Mouse (Mus musculus) limb, embryonic 12.5 days (tissue): Measurements from ENCODE around the gene Cnksr3. TPM values are rescaled to one million over a fixed set of nuclear protein-coding genes. Genes with fewer than 3 reads are reported as not detected.

Experiments used
- ATAC-seq: fragments of 200-750 bp; cut with Nextera tagmentation; 2 replicates; pipeline ENCODE4 v1.8.0; 2017; ENCODE audit warnings: low read depth, moderate TSS enrichment; ENCODE audit not compliant: insufficient number of reproducible peaks, insufficient read depth, low FRiP score, low TSS enrichment
- H3K27ac ChIP-seq: fragments of 300-500 bp; sonication (generic); 2 replicates; pipeline ENCODE4 v1.5.1; 2016; ENCODE audit warnings: mild to moderate bottlenecking, moderate library complexity
- H3K27me3 ChIP-seq: fragments of 300-500 bp; sonication (generic); 2 replicates; pipeline ENCODE4 v1.6.1; 2016; ENCODE audit warnings: mild to moderate bottlenecking, moderate library complexity
- H3K36me3 ChIP-seq: fragments of 300-500 bp; sonication (generic); 2 replicates; pipeline ENCODE4 v1.6.1; 2016; ENCODE audit warnings: mild to moderate bottlenecking, moderate library complexity
- H3K4me1 ChIP-seq: fragments of 300-500 bp; sonication (generic); replicated peaks from 2 replicates; pipeline ENCODE4 v1.6.1; 2016
- H3K4me2 ChIP-seq: fragments of 300-500 bp; sonication (generic); 2 replicates; pipeline ENCODE4 v1.6.1; 2016; ENCODE audit warnings: mild to moderate bottlenecking, moderate library complexity
- H3K4me3 ChIP-seq: fragments of 300-500 bp; sonication (generic); replicated peaks from 2 replicates; pipeline ENCODE4 v1.5.1; 2016; ENCODE audit warnings: mild to moderate bottlenecking
- H3K9ac ChIP-seq: fragments of 300-500 bp; sonication (generic); replicated peaks from 2 replicates; pipeline ENCODE4 v1.6.1; 2016; ENCODE audit warnings: mild to moderate bottlenecking, moderate library complexity
- H3K9me3 ChIP-seq: fragments of 300-500 bp; sonication (generic); 2 replicates; pipeline ENCODE4 v1.6.1; 2016; ENCODE audit warnings: mild to moderate bottlenecking, moderate library complexity
- WGBS: fragments of 180-500 bp; shearing (Covaris S2); methylation state at CpG from one replicate; pipeline ENCODE4 v1.1.7; 2016; 5-methylcytosine and 5-hydroxymethylcytosine counted together
- polyA plus RNA-seq: library from polyadenylated mRNA; unstranded; fragments of >200 nt; fragmentation: Nextera tagmentation; extraction: Ambion mirVana; gene quantifications from 2 replicates; pipeline ENCODE4 v1.2.1, GENCODE M21; 2016

Cnksr3 gene
- polyA plus RNA-seq, 1 experiment from 2014 or later, result 14.4 TPM

DNA sequence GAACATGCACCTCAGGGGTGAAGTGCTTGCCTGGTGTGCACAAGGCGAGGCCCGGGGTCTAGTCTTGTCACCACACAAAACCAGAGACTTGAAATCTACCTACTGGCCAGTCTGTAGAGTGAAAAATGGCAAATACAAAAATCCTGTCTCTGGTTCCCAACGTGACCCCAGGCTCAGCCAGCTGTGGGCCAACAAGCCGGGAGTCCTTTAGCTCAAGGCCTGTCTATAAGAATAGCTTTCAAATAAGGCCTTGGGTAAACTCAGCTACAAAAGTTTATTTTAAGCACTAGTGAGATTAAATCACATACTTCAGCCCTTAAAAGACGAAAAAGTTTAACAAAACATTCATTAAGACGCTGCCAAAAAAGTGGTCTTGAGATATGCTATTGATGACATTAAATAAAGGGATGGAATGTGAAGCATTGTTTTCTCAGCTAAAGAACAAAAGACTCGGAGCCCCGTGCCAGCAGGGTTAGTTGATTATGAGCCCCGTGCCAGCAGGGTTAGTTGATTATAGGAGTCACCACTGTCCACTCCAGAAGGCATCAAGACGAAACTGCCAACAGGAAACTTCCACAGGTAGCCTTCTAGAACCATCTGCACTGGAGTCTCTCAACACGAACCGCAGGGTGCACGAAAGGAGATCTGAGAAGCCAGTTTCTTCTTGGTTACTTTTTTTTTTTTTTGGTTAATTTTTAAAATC lies 67.8 kb downstream of the Cnksr3 start:
- no peak overlapping the region for H3K4me3 ChIP-seq
- peaks cover 19% of the 10 kb centered on the region for H3K36me3 ChIP-seq
- H3K9ac ChIP-seq, result no peak overlapping the region
- H3K4me1 ChIP-seq, result peaks cover 14% of the 10 kb centered on the region
- no peaks in the 10 kb centered on the region for H3K27me3 ChIP-seq
- H3K9me3 ChIP-seq, result no peaks in the 10 kb centered on the region
- no peak for ATAC-seq
- no peak overlapping the region for H3K27ac ChIP-seq
- 90% methylated on average over 13 of the region's 13 CpGs for WGBS
- no peak overlapping the region for H3K4me2 ChIP-seq

DNA sequence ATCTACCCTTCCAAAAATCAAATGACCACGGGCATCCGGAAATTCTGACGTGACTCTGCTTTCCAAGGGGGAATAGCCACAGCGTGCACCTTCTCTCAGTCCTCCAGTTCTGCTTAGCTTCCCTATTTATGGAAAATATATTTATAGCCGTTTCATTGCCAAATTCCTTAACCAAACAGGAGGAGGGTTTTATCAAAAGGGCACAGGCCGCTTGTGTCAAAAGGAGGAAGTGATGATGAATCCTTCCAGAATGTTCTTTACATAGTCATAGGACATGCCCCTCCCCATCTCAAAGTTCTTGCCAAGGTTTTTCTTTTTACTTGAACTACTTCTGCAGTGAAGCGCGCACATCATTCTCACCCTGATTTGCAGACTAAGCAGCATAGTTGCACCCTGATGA lies 69.8 kb downstream of the Cnksr3 start:
- Histone ChIP-seq H3K4me1 (peaks cover 26% of the 10 kb centered on the region), H3K4me2 (no peak overlapping the region), H3K9ac (no peak overlapping the region), H3K27ac (no peak overlapping the region), H3K27me3 (no peaks in the 10 kb centered on the region), H3K4me3 (no peak overlapping the region), H3K36me3 (peaks cover 25% of the 10 kb centered on the region), H3K9me3 (no peaks in the 10 kb centered on the region)
- 95% methylated on average over 8 of the region's 8 CpGs for WGBS
- no peak for ATAC-seq

DNA sequence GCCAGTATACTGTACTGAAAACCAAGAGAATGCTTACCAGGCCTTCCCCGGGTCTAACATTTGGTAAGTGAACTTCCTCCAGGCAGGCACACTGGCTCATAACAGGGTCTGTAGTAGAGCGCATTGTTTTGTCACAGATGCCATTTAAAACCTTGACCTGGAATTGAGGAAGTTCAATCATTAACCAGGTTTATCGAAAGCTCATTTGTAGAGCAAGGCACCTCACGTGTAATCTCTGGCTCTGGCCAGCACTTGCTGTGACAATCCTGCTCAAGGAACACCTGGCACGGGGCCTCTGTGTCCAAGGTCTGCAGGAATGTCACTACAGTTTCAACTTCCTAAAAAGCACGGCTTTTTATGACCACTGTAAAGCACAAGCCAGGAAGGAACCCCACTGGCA lies 71.8 kb downstream of the Cnksr3 start:
- H3K9ac ChIP-seq, result no peak overlapping the region
- no peak for ATAC-seq
- H3K4me1 ChIP-seq, result peaks cover 26% of the 10 kb centered on the region
- H3K9me3 ChIP-seq, result no peaks in the 10 kb centered on the region
- no peak overlapping the region for H3K4me2 ChIP-seq
- H3K4me3 ChIP-seq, result no peak overlapping the region
- 31% methylated on average over 6 of the region's 6 CpGs for WGBS
- H3K36me3 ChIP-seq, result peaks cover 21% of the 10 kb centered on the region
- no peak overlapping the region for H3K27ac ChIP-seq
- no peaks in the 10 kb centered on the region for H3K27me3 ChIP-seq

DNA sequence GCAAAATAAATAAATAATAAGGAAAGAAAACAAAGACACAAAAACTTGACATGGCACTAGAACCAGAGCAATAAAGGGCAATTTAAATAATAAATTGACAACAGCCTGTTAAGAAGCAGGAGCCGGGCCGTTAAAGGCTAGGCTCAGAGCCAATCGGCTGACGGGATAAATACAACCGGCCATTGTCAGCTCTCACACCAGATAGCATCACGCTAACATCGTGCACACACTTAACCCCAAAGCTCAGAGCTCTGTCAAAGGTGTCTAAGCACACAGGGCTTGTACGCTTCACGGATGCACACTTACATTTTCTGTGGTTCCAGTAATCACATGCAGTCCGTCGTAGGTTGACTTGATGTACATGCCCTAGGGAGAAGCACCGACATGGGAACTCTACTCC lies 74.0 kb downstream of the Cnksr3 start:
- no peak overlapping the region for H3K4me2 ChIP-seq
- H3K4me3 ChIP-seq, result no peak overlapping the region
- ATAC-seq, result no peak
- no peak overlapping the region for H3K27ac ChIP-seq
- H3K36me3 ChIP-seq, result peaks cover 42% of the 10 kb centered on the region
- 73% methylated on average over 12 of the region's 12 CpGs for WGBS
- no peak overlapping the region for H3K9ac ChIP-seq
- peaks cover 26% of the 10 kb centered on the region for H3K4me1 ChIP-seq
- no peaks in the 10 kb centered on the region for H3K9me3 ChIP-seq
- no peaks in the 10 kb centered on the region for H3K27me3 ChIP-seq

DNA sequence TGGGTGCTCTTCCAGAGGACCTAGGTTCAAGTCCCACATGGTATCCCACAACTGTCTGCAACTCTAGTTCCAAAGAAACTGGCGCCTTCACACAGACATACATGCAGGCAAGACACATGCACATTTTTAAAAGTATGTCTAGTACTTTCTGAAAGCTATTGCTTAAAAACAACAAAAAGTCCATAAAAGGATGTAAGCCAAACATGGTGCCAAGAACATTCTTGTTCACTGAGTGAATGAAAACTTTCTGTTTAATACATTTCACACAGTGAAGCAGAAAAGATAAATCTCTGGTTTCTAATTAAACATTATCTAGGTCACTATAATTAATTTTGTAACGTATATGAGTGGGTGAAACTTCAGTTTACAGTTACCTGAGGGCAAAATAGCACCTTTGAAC lies 76.3 kb downstream of the Cnksr3 start:
- Histone ChIP-seq H3K4me1 (peaks cover 23% of the 10 kb centered on the region), H3K36me3 (peaks cover 51% of the 10 kb centered on the region), H3K4me2 (no peak overlapping the region), H3K27me3 (no peaks in the 10 kb centered on the region), H3K4me3 (no peak overlapping the region), H3K9ac (no peak overlapping the region), H3K9me3 (no peaks in the 10 kb centered on the region), H3K27ac (no peak overlapping the region)
- ATAC-seq, result no peak
- 82% methylated on average over 2 of the region's 2 CpGs for WGBS

DNA sequence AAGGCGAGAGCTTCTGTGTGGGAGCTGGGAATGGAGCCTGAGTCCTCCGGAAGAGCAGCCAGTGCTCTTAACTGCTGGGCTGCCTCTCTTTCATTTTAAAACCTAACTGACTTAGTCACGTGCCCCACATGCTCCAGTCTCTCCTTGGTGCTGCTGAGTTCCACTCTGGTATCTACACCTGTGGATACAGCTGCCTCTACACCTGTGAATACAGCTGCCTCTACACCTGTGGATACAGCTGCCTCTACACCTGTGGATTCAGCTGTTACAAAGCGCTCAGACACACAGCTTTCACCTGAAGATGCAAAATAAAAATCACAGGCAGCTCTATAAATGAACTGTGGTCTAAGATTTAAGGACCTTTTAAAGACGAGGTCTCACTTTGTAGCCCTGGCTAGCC lies 79.0 kb downstream of the Cnksr3 start:
- H3K9ac ChIP-seq, result no peak overlapping the region
- H3K27ac ChIP-seq, result no peak overlapping the region
- no peak for ATAC-seq
- no peak overlapping the region for H3K4me2 ChIP-seq
- H3K36me3 ChIP-seq, result peaks cover 70% of the 10 kb centered on the region
- H3K9me3 ChIP-seq, result no peaks in the 10 kb centered on the region
- no peaks in the 10 kb centered on the region for H3K4me1 ChIP-seq
- H3K4me3 ChIP-seq, result no peak overlapping the region
- WGBS, result 90% methylated on average over 5 of the region's 5 CpGs
- no peaks in the 10 kb centered on the region for H3K27me3 ChIP-seq

DNA sequence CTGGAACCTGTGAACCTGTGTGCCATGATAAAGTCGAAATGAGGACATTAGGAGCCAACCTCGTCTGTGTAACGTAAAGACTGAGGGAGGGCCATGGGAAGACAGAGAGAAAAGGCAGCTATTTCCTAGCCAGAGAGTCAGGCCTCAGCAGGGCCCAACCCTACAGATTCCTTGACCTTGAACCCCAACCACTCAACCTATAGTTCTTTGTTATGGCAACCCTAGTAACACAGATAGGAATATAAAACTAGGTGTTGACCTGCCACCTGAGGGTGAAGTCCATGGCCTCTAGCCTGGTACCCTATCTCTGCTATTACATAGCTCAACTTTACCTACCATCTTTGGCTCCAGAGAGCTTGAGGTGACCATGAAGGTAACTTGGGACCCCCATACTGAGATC lies 80.6 kb downstream of the Cnksr3 start:
- no peaks in the 10 kb centered on the region for H3K4me1 ChIP-seq
- no peak overlapping the region for H3K4me2 ChIP-seq
- no peak overlapping the region for H3K9ac ChIP-seq
- no peaks in the 10 kb centered on the region for H3K27me3 ChIP-seq
- no peaks in the 10 kb centered on the region for H3K9me3 ChIP-seq
- peaks cover 83% of the 10 kb centered on the region for H3K36me3 ChIP-seq
- H3K4me3 ChIP-seq, result no peak overlapping the region
- no peak for ATAC-seq
- H3K27ac ChIP-seq, result no peak overlapping the region
- 86% methylated on average over 3 of the region's 3 CpGs for WGBS

DNA sequence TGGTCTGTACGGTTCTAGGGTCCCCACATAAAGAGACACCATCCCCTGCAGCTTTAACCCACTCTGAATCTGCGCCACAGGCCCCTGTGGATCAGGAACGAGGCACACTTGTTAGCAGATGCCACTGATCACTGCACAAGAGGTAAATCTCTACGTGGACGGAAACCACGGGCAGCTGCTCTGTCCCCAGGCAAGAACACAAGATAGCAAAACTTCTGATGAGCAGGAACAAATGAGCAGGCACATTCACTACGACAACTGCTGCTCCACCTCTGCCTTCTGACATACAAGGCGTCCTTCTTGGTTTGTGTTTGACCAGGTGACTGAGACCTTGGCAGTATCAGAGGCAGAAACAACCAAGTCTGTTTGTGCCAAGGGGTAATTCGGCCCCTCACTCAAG lies 84.2 kb downstream of the Cnksr3 start:
- H3K4me3 ChIP-seq, result no peak overlapping the region
- H3K4me1 ChIP-seq, result no peaks in the 10 kb centered on the region
- no peaks in the 10 kb centered on the region for H3K9me3 ChIP-seq
- 93% methylated on average over 9 of the region's 9 CpGs for WGBS
- no peak for ATAC-seq
- no peak overlapping the region for H3K27ac ChIP-seq
- H3K4me2 ChIP-seq, result no peak overlapping the region
- H3K36me3 ChIP-seq, result peaks cover 83% of the 10 kb centered on the region
- H3K9ac ChIP-seq, result no peak overlapping the region
- H3K27me3 ChIP-seq, result no peaks in the 10 kb centered on the region

DNA sequence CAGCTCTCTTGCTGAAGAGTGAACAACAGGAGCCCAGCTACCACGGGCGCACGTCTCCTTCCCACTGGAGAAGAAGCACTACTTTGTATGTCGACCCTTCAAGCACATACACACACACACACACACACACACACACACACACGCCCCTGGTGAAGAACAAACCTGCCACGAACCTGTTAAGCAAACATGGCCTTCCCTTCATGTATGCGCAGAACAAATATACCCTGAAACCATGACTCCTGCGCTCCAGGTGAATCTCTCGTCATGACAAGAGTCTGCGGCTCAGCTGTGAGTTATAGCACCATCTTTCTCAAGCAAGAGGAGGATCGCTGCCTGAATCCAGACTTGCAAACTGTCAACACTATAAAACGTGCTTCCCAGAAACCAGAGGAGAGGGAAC lies 85.2 kb downstream of the Cnksr3 start:
- Histone ChIP-seq H3K4me3 (no peak overlapping the region), H3K27ac (no peak overlapping the region), H3K36me3 (peaks cover 83% of the 10 kb centered on the region)

DNA sequence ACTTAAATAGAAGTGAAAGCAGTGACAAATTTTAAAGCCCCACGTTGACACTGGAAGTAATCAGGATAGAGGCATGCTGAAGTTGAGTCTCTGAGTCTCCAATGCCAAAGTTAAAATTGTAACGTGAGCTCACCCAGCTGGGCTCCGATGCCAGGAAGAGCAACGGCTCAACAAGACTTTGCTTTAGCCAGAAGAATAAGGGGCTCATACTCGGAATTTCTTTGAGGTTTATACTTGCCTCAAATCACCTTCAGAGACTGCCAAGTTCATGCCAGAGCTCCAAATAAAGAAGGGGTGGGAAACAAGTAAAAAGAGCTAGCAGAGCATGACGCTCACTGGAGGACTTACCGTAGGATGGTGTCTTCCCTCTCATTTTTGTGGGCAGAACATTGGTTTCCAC lies 85.8 kb downstream of the Cnksr3 start:
- H3K9ac ChIP-seq, result no peak overlapping the region
- no peak for ATAC-seq
- 70% methylated on average over 7 of the region's 7 CpGs for WGBS
- H3K36me3 ChIP-seq, result peaks cover 83% of the 10 kb centered on the region
- no peak overlapping the region for H3K4me2 ChIP-seq
- no peak overlapping the region for H3K27ac ChIP-seq
- H3K4me3 ChIP-seq, result no peak overlapping the region
- no peaks in the 10 kb centered on the region for H3K27me3 ChIP-seq
- H3K4me1 ChIP-seq, result no peaks in the 10 kb centered on the region
- H3K9me3 ChIP-seq, result no peaks in the 10 kb centered on the region

More for the DNA sequence above, 85.2 kb downstream of the Cnksr3 start:
- Histone ChIP-seq H3K9ac (no peak overlapping the region), H3K27me3 (no peaks in the 10 kb centered on the region), H3K4me2 (no peak overlapping the region), H3K4me1 (no peaks in the 10 kb centered on the region), H3K9me3 (no peaks in the 10 kb centered on the region)
- ATAC-seq, result no peak
- 89% methylated on average over 12 of the region's 12 CpGs for WGBS

DNA sequence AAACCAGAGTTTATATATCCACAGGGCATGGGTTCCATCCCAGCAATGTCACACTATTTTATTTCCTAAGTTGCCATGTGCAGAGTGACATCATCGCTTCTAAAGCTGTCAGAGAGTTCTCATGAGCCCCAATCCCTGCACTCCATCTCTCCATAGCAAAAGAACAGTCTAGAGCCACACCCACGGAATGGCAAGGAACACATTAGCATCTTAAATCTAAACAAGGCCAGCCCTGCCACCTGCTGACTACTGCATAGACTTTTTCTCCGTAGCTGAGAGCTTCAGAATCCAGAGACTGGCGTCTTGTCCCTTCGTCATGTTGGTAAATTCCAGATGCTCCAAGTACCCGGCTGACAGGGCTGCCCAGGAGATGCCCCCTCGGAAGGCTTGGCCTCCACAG lies 87.0 kb downstream of the Cnksr3 start:
- ATAC-seq, result no peak
- H3K36me3 ChIP-seq, result peaks cover 81% of the 10 kb centered on the region
- no peaks in the 10 kb centered on the region for H3K4me1 ChIP-seq
- H3K4me2 ChIP-seq, result no peak overlapping the region
- no peak overlapping the region for H3K9ac ChIP-seq
- H3K9me3 ChIP-seq, result no peaks in the 10 kb centered on the region
- WGBS, result 78% methylated on average over 7 of the region's 7 CpGs
- no peaks in the 10 kb centered on the region for H3K27me3 ChIP-seq
- H3K27ac ChIP-seq, result no peak overlapping the region
- H3K4me3 ChIP-seq, result no peak overlapping the region

DNA sequence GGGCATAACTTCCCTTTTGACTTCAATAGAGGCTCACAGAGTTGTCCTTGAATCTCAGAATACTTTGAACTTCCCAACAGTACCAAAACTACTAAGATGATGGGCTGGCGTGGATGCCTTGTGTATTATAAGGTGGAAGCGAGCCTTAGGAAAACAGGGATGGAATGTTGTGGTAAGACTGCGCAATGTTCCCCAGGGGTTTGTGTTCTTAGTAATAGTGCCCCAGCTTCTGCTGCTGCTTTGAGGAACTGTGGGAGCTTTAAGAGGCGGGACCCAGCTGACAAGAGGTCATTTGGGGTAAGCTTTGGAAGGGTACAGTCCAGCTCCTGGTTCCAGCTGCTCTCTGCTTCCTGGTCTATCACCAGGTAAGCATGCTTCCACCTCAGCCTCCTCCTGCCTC lies 89.7 kb downstream of the Cnksr3 start:
- no peaks in the 10 kb centered on the region for H3K9me3 ChIP-seq
- no peaks in the 10 kb centered on the region for H3K27me3 ChIP-seq
- ATAC-seq, result no peak
- WGBS, result 89% methylated on average over 4 of the region's 4 CpGs
- no peak overlapping the region for H3K4me2 ChIP-seq
- no peak overlapping the region for H3K9ac ChIP-seq
- peaks cover 18% of the 10 kb centered on the region for H3K4me1 ChIP-seq
- no peak overlapping the region for H3K27ac ChIP-seq
- H3K4me3 ChIP-seq, result no peak overlapping the region
- H3K36me3 ChIP-seq, result peaks cover 67% of the 10 kb centered on the region
